Mouse (Mus musculus): ENCODE results near the gene Tspan1.

Tspan1 gene

DNA sequence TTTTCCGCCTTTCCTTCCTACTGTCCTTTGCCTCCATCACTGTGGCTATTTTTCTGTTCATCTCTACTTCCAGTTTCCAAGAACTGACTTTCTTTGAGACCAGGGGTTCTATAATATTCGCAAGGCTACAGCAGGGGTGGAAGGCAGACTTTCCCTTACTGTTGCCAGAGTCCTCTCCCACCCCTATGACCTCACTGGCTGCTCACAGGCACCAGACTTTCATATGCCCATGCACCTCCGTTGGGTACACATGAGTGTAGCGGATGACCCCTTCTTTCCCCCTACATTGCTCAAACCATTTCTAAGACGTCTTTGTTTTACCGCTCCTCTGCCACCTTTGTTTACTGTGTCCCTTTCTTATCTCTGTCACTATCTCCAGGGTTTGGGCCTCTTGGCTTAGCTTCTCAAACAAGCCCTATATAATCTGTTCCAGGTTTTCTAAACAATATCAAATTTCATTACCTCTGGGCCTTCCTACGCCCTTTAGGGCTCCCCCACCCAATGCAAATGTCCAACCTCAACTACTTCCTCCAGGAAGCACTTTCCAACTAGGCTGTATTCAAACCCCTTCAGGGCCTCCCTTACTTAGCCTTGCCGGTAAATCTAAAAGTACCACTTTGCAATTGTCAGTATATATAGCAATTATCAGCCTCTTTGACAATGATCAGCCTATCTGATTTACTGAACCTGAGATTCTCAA is 1.5 kb downstream of the Tspan1 start:
- DNase-seq, result no peak

- no peak for DNase-seq
Measured at GRCm38 (mm10) chr4:116164759-116165554, 2.4 kb downstream of the Tspan1 start.

DNA sequence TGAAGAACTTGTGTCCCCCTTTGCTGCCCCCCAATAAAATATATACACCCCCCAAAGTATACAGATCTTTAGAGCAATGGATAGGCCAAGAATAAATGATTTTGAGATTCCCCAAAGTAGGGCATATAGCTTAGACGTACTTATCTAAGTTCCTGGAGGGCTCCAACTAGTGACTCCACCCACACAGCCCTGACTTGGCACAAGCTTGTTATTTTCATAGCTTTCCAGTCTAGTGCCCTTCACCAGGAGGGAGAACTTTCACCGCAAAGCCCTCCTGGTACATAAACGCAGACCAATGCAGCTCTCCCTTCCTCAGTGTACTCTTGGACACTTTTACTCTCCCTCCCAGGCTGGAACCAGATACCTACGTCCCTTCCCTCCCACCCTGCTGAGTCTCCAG is 5.3 kb downstream of the Tspan1 start:
- no peak for DNase-seq

DNA sequence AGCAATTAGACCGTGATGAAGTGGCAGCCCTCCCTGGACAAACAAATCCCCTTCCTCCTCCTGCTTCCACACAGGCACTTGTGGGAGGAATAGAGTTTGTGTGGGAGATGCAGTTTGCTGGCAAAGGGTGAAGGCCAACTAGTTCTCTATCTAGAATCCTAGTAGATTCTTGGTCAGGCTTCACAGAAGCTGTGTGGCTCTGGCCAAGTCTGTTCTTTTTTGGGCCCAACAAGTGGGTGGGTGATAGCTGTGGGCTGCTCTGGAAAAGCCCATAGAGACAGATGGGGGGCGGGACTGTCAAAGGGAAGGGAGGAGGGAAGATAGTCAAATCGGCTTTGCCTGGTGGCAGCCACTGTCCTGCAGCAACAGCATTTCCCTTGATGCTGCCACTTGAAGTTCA is 6.6 kb downstream of the Tspan1 start:
- peak; percentile 88 for DNase-seq

DNA sequence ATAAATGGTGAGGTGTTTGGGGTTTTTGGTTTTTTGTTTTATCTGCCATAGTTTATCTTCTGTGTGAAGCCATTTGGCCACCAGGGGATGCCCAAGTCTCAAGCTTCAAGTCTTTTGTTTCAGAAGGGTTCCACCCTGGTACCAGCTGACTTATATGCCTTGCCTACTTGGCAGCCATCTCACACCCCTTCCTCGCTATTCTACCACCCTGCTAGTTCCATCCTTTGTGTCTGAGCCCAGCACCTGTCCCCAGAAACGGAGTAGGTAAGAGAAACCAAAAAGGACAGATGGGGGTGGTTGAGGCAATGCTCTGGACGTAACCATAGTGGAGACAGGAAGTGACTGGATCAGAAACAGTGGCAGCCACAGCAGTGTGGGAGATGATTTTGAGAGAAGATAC is 7.5 kb downstream of the Tspan1 start:
- no peak for DNase-seq

GRCm38 (mm10) chr4:116157882-116158281 is 9.5 kb downstream of the Tspan1 start:
- DNase-seq, result no peak

- DNase-seq, result no peak
Measured at GRCm38 (mm10) chr4:116152702-116153101, 14.7 kb downstream of the Tspan1 start.

DNA sequence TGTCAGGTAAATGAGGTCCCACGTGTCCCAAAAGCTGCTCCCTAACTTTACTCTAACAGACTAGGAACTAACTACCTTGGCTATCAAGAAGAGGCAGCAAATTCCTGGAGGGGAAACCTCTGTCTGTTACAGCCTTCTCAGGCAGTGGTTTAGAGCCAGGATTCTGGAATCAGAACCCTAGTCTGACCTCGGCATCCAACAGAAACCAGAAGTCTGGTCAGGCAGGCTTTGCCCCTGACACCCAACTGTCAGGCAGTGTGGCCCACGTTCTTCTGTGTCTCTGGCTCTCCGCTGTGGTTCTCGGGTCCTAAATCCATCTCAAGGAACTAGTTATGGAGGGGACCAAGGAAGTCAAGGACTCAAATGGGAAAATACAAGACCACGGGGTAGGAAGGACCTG is 16.2 kb downstream of the Tspan1 start, which contains the start of gene Lurap1:
TSS of gene Lurap1 (minus strand) at position 101 of the 400 bp plus-strand sequence.
- DNase-seq, result no peak

GRCm38 (mm10) chr4:116150862-116151221 is 16.6 kb downstream of the Tspan1 start:
- no peak for DNase-seq

- DNase-seq, result no peak
Measured at GRCm38 (mm10) chr4:116150156-116150861, 17.1 kb downstream of the Tspan1 start.

DNA sequence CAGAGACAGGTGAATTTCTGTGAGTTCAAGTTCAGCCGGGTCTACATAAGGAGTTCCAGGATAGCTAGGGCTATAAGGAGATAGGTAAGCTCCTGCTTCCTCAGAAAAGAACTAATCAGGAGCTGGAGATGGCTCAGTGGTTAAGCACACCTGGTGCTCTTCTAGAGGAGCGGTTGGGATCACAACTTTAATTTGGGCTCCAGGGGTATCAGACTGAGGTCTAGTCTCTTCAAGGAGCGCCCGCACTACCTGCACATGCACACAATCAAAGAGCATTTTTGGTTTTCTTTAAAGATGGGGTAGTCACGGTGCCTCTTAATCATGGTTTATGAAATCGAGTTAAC is 17.6 kb downstream of the Tspan1 start:
- DNase-seq, result no peak

DNA sequence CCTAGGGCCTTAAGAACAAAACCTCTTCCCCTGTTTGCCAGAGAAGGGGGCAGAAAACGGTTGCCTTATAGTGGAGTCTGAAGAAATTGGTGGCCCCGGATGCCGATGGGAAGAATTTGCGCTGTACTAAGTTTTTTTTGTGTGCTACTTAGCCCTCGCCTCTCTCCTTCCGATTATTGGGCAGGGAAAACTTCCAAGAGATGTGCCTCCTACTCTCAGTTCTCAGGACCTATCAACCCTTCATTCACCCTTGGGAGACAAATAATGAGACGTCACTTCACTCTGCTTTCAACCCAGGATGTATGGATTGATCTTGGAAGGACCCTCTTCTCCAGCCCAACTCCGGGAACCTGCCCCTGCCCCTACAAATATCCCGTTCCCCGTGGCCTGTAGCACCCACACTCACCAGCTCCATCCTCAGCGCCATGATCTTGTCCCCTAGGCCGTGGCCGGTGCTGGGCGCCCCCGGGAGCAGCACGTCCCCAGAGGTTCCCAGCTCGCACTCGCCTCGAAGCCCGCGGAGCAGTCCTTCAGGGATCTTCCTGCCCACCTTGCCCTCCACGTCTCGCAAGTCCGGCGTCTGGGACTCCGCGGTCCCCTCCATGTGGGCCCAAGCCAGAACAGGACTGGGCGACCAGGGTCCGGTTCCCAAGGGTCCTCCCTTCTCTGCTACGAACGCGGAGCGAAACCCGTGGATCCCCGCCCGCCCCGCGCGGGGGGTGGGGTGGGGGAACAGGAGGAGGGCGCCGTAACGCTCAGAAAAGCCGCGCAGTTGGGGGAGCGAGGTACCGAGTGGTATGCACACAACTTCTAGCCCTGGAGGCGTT is 23.3 kb downstream of the Tspan1 start:
- peak; percentile 63 for DNase-seq

DNA sequence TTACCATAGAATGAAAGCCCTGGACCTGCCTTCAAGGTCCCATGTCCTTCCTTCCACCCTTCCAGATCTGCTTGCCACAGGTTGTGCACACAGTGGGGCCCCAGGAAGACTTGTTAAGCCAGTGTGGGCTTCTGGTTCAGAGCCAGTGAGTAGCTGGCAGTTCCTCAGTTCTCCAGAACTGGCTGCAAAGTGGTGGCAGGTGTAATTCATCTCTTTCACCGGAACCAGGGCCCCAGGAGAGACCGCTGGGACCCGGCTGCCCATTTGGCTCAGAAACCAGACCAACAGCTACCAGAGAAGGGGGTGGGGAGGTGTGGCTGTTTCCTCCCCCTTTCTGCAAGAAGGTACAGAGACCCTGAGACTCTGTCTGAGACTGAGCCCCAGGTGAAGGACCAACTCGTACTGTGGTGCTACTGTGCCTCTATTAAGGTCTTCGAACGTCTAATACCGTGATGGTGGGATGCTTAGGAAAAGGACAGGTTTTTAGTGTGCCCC is 24.0 kb downstream of the Tspan1 start:
- no peak for DNase-seq

GRCm38 (mm10) chr4:116142269-116142668 is 25.1 kb downstream of the Tspan1 start:
- DNase-seq, result no peak

- DNase-seq, result no peak
Measured at GRCm38 (mm10) chr4:116141736-116142135, 25.7 kb downstream of the Tspan1 start.

- no peak for DNase-seq
Measured at GRCm38 (mm10) chr4:116140801-116141574, 26.4 kb downstream of the Tspan1 start.

- no peak for DNase-seq
Measured at GRCm38 (mm10) chr4:116137421-116137996, 29.9 kb downstream of the Tspan1 start.

DNA sequence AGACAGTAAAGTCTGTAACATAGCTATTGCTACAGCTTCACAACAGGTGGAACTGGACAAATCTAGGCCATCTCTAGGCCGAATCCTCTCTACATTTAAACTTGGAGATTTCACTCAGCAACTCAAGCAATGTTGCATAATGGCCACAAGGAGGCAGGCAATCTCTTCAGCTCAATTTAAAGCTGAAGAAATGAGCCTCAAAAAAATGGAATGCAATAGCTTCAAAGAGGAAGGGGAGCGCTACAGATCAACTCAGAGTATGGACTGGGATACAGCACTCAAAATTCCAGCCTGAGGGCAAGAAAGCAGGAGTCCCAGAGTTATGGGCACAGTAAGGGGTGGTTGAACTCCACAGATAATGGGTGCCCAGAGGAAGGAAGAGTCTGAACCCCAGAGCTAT is 32.4 kb downstream of the Tspan1 start:
- no peak for DNase-seq

- no peak for DNase-seq
Measured at GRCm38 (mm10) chr4:116133126-116133525, 34.3 kb downstream of the Tspan1 start.

DNA sequence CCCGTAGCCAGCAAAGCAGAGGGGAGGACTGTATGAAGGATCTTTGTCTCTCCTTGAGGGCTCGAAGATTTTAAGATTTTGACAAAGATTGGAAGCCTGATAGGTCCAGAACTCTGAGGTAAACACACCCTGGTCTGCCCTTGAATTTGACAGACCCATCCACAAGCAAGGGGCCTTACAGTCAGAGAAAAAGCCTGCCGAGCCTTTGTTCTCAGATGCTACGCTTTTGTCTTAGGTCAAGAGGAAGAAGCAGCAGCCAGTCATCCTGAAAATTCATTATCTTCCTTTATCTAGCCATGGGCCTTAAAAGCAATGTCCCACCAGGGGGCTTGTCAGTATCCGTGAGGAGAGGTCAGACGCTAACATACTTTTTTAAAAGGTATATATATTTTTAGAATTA is 39.4 kb downstream of the Tspan1 start:
- DNase-seq, result no peak

- DNase-seq, result peak; percentile 32
Measured at GRCm38 (mm10) chr4:116125803-116126386, 41.5 kb downstream of the Tspan1 start.
